Mouse (Mus musculus) left cerebral cortex, adult 18-20 months (tissue): ENCODE measurements around the gene Tenm4. TPM values are rescaled to one million over a fixed set of nuclear protein-coding genes. Genes with fewer than 3 reads are reported as not detected.
"Not testable (repeated sequence)": the region's sequence is repeated elsewhere in the genome, so short reads cannot be mapped to it uniquely, and the experiment has no call there.

ENCODE experiments used
- DNase-seq, 2 experiments: peaks; one replicate each; pipeline ENCODE4 v3.0.0; 2021 to 2022; ENCODE audit warnings: low spot score in 2 of 2, mixed read lengths in 1 of 2
- microRNA-seq, 2 experiments: library from miRNA; unstranded; fragments of <30 nt; microRNA quantifications; one replicate each; pipeline ENCODE4 v1.2.0; 2021
- total RNA-seq, 2 experiments: library from RNA; stranded (reverse); gene quantifications; 2 replicates each; pipeline ENCODE4 v1.2.3; 2021

Gene Tenm4
- total RNA-seq, 2 experiments from 2014 or later, result 126 to 135 TPM

DNA sequence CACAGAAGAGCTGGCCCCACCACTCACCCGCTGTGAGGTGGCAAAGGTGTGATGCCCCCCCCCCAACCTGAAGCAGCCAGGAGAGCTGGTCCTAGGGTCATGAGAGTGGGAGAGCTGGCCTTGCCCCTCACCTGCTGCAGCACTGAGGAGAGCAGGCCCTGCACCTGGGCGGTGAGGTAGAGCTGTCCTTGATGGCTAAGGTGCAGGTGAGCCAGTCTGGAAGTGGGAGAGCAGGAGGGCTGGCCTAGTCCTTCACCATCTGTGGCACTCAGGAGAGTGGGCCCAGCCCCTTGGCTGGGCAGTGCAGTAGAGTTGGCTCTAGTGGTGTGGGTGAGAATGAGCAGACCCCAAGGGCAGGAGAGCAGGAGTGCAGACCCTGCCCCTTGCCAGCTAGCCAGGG lies 751.9 kb downstream of the Tenm4 start:
- no peak for DNase-seq

DNA sequence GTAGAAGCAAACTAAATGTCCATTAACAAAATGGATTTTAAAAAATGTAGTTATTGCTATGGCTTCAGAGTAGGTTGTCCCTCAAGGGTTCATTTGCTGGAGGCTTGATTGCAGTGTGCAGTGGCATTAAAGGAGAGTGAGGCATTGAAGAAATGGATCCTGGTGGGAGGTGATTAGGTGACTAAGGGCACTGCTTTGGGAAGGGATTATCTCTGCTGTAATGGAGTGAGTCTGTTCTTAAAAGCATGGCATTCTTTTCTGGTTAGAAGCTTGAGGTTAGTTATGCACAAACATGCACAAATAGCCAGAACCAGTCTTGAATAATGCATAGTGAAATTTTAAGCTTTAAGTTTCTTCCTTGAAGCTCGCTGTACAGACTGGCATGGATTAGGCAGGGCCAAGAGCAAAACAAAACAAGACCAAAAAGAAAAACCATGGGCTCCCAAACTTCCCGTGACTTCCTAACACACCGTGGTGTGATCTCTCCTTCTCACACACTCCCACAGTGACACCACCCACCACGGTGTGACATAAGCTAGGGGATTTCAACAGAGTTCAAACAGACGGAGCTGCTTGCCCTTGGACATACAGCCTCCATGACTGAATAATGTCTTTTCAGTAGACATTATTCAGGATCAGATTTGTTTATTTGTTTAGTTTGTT lies 772.8 kb downstream of the Tenm4 start:
- DNase-seq, result no peak

- DNase-seq, result not testable (repeated sequence)
These were observed 775.5 kb downstream of the Tenm4 start for GRCm38 (mm10) chr7:96946501-96946900.

- peak; percentile 87 to 93 for DNase-seq
These were observed 780.4 kb downstream of the Tenm4 start, which contains the start of gene Nars2 for GRCm38 (mm10) chr7:96951281-96952051. TSS of gene Nars2 (plus strand) at chr7:96951505.

DNA sequence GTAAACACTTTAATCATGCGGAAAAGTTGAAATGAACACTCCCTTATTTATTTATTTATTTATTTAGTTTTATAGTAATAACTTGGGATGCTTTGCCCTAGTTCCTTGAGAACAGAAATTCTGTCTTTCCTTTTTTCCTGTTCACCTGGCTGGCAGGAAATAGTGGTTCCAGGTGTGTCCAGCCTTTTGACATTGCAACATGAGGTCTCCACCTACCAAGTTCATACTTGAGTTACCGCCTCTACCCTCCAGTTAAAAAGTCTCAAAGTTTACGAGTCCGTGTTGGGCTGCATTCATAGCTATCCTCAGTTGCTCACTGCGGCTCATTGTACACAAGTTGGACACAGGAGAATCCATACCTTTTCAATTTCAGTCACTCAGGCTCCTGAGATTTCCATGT lies 781.0 kb downstream of the Tenm4 start:
- no peak for DNase-seq

- DNase-seq, result no peak
These were observed 788.1 kb downstream of the Tenm4 start for GRCm38 (mm10) chr7:96959168-96959567.

Small RNAs within 50 kb of the gene (microRNA-seq; reads per million reads assigned to microRNA genes)
- 0 reads per million in 2 experiments for gene Mir6394
- 1,579 to 1,806 reads per million in 2 experiments for gene Mir708
